Mouse (Mus musculus) testis, adult 2 months (tissue): ENCODE measurements around the gene Kcnj11. TPM values are rescaled to one million over a fixed set of nuclear protein-coding genes. Genes with fewer than 3 reads are reported as not detected.

Experiments used
- H3K27ac ChIP-seq: fragments of 200-500 bp; 2 replicates; pipeline ENCODE4 v1.5.1; 2012; ENCODE audit warnings: low read depth, low read length; ENCODE audit not compliant: control insufficient read depth, insufficient read depth
- H3K27me3 ChIP-seq: fragments of 200-500 bp; 2 replicates; pipeline ENCODE4 v1.6.1; 2012; ENCODE audit warnings: mild to moderate bottlenecking, low read length, moderate library complexity; ENCODE audit not compliant: control insufficient read depth, insufficient read depth
- H3K36me3 ChIP-seq: fragments of 200-500 bp; 2 replicates; pipeline ENCODE4 v1.6.1; 2012; ENCODE audit warnings: mild to moderate bottlenecking, low read length; ENCODE audit not compliant: control insufficient read depth, insufficient read depth
- H3K4me1 ChIP-seq: fragments of 200-500 bp; 2 replicates; pipeline ENCODE4 v1.6.1; 2012; ENCODE audit warnings: low read length; ENCODE audit not compliant: control insufficient read depth, insufficient read depth
- H3K4me3 ChIP-seq: fragments of 200-500 bp; 2 replicates; pipeline ENCODE4 v1.5.1; 2012; ENCODE audit warnings: low read depth, mild to moderate bottlenecking, low read length, moderate library complexity, mixed read lengths; ENCODE audit not compliant: control insufficient read depth
- CTCF ChIP-seq: fragments of 200-500 bp; IDR thresholded peaks from 2 replicates; pipeline ENCODE4 v1.5.1; 2012; ENCODE audit warnings: low read depth, mild to moderate bottlenecking, inconsistent platforms, low read length, moderate library complexity; ENCODE audit not compliant: control insufficient read depth, insufficient read depth, insufficient replicate concordance
- POLR2A ChIP-seq: fragments of 200-500 bp; IDR thresholded peaks from 2 replicates; pipeline ENCODE4 v1.6.1; 2012; ENCODE audit warnings: low read depth, mild to moderate bottlenecking, inconsistent platforms, low read length, moderate library complexity; ENCODE audit not compliant: control insufficient read depth
- polyA plus RNA-seq: library from polyadenylated mRNA; depleted of rRNA; stranded (reverse); fragments of >200 nt; gene quantifications from 2 replicates; pipeline ENCODE4 v1.2.3, GENCODE M21; 2012

Kcnj11 gene
- polyA plus RNA-seq, 1 experiment: 1.3 TPM

GRCm38 (mm10) chr7:46092803-46093202, 7.8 kb downstream of the Kcnj11 start:
- no peak overlapping the region for H3K4me3 ChIP-seq
- TF ChIP-seq CTCF (no peak), POLR2A (no peak)
- H3K36me3 ChIP-seq: no peaks in the 10 kb centered on the region
- no peaks in the 10 kb centered on the region for H3K4me1 ChIP-seq
- H3K27ac ChIP-seq: no peak overlapping the region
- H3K27me3 ChIP-seq: no peaks in the 10 kb centered on the region

- TF ChIP-seq POLR2A: no peak
- TF ChIP-seq CTCF: no peak
- no peaks in the 10 kb centered on the region for H3K36me3 ChIP-seq
- H3K4me1 ChIP-seq: no peaks in the 10 kb centered on the region
- H3K4me3 ChIP-seq: no peak overlapping the region
- no peak overlapping the region for H3K27ac ChIP-seq
- no peaks in the 10 kb centered on the region for H3K27me3 ChIP-seq
Observed at GRCm38 (mm10) chr7:46088241-46088640, 12.3 kb downstream of the Kcnj11 start.

- Histone ChIP-seq H3K36me3 (no peaks in the 10 kb centered on the region), H3K27me3 (no peaks in the 10 kb centered on the region), H3K4me1 (no peaks in the 10 kb centered on the region), H3K27ac (no peak overlapping the region), H3K4me3 (no peak overlapping the region)
- TF ChIP-seq POLR2A: no peak
- no peak for TF ChIP-seq CTCF
Observed at GRCm38 (mm10) chr7:46086378-46086777, 14.2 kb downstream of the Kcnj11 start.

- no peak overlapping the region for H3K27ac ChIP-seq
- H3K36me3 ChIP-seq: no peaks in the 10 kb centered on the region; the same call in 1 of the 2 replicates
- no peaks in the 10 kb centered on the region for H3K4me1 ChIP-seq
- no peaks in the 10 kb centered on the region for H3K27me3 ChIP-seq
- TF ChIP-seq CTCF (no peak), POLR2A (no peak)
- no peak overlapping the region for H3K4me3 ChIP-seq
Observed at GRCm38 (mm10) chr7:46084839-46085513, 15.6 kb downstream of the Kcnj11 start.

- no peak overlapping the region for H3K4me3 ChIP-seq
- H3K27me3 ChIP-seq: no peaks in the 10 kb centered on the region
- TF ChIP-seq CTCF: no peak
- no peak for TF ChIP-seq POLR2A
- H3K27ac ChIP-seq: no peak overlapping the region
- H3K36me3 ChIP-seq: no peaks in the 10 kb centered on the region; the same call in 1 of the 2 replicates
- no peaks in the 10 kb centered on the region for H3K4me1 ChIP-seq
Observed at GRCm38 (mm10) chr7:46084024-46084423, 16.5 kb downstream of the Kcnj11 start.

- no peaks in the 10 kb centered on the region for H3K27me3 ChIP-seq
- TF ChIP-seq CTCF (no peak), POLR2A (no peak)
- no peak overlapping the region for H3K27ac ChIP-seq
- no peaks in the 10 kb centered on the region for H3K4me1 ChIP-seq
- no peaks in the 10 kb centered on the region; the same call in 1 of the 2 replicates for H3K36me3 ChIP-seq
- H3K4me3 ChIP-seq: no peak overlapping the region
Observed at GRCm38 (mm10) chr7:46077675-46078074, 22.9 kb downstream of the Kcnj11 start.

- Histone ChIP-seq H3K4me3 (no peak overlapping the region), H3K36me3 (no peaks in the 10 kb centered on the region; the same call in 1 of the 2 replicates), H3K4me1 (no peaks in the 10 kb centered on the region), H3K27ac (no peak overlapping the region), H3K27me3 (no peaks in the 10 kb centered on the region)
- no peak for TF ChIP-seq CTCF
- no peak for TF ChIP-seq POLR2A
Observed at GRCm38 (mm10) chr7:46076844-46077243, 23.7 kb downstream of the Kcnj11 start.
